Mouse (Mus musculus) urinary bladder, postnatal 4 days (tissue): ENCODE results near the gene Adarb2.

Experiments
- DNase-seq, 2 experiments: peaks; one replicate each; pipeline ENCODE4 v3.0.0; 2021 to 2022; ENCODE audit warnings: low spot score in 2 of 2

Adarb2 gene

GRCm38 (mm10) chr13:8369868-8370387, 167.3 kb downstream of the Adarb2 start:
- DNase-seq: no peak

GRCm38 (mm10) chr13:8388541-8388940, 185.9 kb downstream of the Adarb2 start:
- no peak for DNase-seq

- DNase-seq: no peak
Measured at GRCm38 (mm10) chr13:8400265-8401041, 197.8 kb downstream of the Adarb2 start.

- no peak for DNase-seq
Measured at GRCm38 (mm10) chr13:8402324-8402873, 199.7 kb downstream of the Adarb2 start.

GRCm38 (mm10) chr13:8406020-8406419, 203.4 kb downstream of the Adarb2 start:
- no peak for DNase-seq

- no peak for DNase-seq
Measured at GRCm38 (mm10) chr13:8410353-8411318, 208.0 kb downstream of the Adarb2 start.

- DNase-seq: no peak
Measured at GRCm38 (mm10) chr13:8424019-8424719, 221.5 kb downstream of the Adarb2 start.

GRCm38 (mm10) chr13:8439188-8439835, 236.6 kb downstream of the Adarb2 start:
- DNase-seq: no peak

- DNase-seq: no peak
Measured at GRCm38 (mm10) chr13:8445415-8445814, 242.7 kb downstream of the Adarb2 start.

- no peak for DNase-seq
Measured at GRCm38 (mm10) chr13:8448192-8448879, 245.7 kb downstream of the Adarb2 start.

GRCm38 (mm10) chr13:8451581-8451980, 248.9 kb downstream of the Adarb2 start:
- DNase-seq: no peak

- no peak for DNase-seq
Measured at GRCm38 (mm10) chr13:8456886-8457285, 254.2 kb downstream of the Adarb2 start.

- no peak for DNase-seq
Measured at GRCm38 (mm10) chr13:8457831-8458230, 255.2 kb downstream of the Adarb2 start.

- DNase-seq: no peak
Measured at GRCm38 (mm10) chr13:8467591-8468366, 265.1 kb downstream of the Adarb2 start.

- DNase-seq: no peak
Measured at GRCm38 (mm10) chr13:8476237-8476636, 273.6 kb downstream of the Adarb2 start.

- no peak for DNase-seq
Measured at GRCm38 (mm10) chr13:8478731-8479130, 276.1 kb downstream of the Adarb2 start.

GRCm38 (mm10) chr13:8479970-8480369, 277.3 kb downstream of the Adarb2 start:
- no peak for DNase-seq

GRCm38 (mm10) chr13:8481347-8481746, 278.7 kb downstream of the Adarb2 start:
- DNase-seq: no peak

- no peak for DNase-seq
Measured at GRCm38 (mm10) chr13:8484592-8485272, 282.1 kb downstream of the Adarb2 start.
